Mouse (Mus musculus) CH12F3 (cell line): ENCODE results near the gene Efna1.

ENCODE experiments used
- in situ Hi-C: fragments of 300-500 bp; cut with MboI; formaldehyde crosslinking; loops from 2 replicates; pipeline ENCODE4 v1.14.3; 2020; ENCODE audit warnings: low sequenced_read_pairs

Gene Efna1

GRCm38 (mm10) chr3:89226361-89226760 is 54.6 kb downstream of the Efna1 start:
- in situ Hi-C loops: no loop called here

GRCm38 (mm10) chr3:89225918-89226317 is 55.0 kb downstream of the Efna1 start:
- in situ Hi-C loops: no loop called here

DNA sequence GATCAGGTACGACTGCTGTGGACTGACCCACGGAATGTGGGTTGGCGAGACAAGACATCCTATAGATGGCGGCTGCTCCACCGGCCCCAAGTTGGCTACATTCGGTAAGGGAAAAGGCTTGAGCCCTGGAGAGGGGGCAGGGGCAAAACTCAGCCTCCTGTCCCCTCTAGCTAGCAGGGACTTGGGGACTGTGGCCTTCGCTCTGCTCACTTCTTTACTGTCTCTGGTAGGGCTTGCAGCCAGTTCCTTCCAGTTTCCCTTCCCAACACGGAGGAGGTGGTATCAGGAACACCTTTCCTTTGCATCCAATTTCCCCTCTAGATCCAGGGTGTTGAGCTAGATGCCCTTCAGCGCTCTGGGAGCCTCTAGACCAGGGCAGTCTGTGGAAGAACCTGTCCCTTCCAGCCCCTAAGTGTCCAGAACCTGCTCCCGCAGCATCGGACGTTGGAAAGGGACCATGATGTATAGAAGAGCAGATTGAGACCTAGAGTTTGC is 55.6 kb downstream of the Efna1 start:
- in situ Hi-C loops: no loop called here

GRCm38 (mm10) chr3:89224796-89225195 is 56.1 kb downstream of the Efna1 start:
- in situ Hi-C loops: no loop called here
